Mouse (Mus musculus): Measurements from ENCODE around the gene Taar7a.

Taar7a gene

DNA sequence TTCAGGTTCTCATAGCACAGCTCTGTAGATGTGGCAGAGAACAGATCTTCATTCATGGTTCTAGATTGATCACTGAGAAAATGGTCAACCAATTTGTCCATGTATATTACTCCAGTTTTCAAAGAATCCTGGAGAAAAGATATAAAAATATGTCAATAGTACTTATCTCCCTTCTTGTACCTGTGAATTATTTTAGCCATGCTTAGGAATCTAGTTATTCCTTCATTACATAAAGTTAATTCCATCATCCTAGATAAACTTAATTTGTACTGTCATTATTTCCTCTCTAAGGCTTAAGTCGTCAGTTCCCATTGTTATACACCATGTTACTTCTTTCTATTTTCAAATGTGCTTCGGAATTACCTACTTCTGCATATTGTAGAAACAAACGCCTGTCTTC lies at the start of gene Taar7a:
Taar7a (minus strand) TSS at position 101 of the 400 bp plus-strand sequence.
- DNase-seq, result no peak

DNA sequence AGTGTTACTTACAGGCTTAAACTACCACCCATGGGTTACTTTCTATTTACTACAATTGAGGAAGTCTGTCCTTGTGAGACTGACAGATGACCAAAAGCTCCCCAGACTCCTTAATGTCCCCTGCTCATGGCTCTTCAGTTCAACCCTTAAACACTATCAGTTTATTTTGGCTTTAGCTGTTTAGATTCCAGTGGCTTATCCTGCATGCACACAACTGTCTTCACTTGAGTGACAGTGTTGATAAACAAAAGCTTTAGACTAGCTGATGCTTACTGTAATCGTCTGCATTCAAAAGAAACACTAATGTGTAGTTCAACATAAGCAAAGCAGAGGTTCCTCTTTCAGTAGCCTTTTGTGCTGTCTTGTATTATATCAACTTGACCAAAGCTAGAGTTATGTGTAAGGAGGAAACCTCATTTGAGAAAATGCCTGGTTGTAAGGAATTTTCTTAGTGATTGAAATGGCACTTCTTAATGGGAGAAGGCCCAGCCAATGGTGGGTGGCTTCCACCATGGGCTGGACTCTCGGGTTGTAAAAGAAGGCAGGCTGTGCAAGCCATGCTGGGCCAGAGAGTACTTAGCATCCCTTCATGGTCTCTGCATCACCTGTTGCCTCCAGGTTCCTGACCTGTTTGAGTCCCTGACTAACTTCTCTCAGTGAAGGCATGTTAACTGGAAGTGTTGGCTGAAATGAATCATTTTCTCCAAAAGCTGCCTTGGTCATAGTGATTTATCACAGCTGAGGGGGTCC lies 47.0 kb upstream of the Taar7a start:
- DNase-seq, result no peak

DNA sequence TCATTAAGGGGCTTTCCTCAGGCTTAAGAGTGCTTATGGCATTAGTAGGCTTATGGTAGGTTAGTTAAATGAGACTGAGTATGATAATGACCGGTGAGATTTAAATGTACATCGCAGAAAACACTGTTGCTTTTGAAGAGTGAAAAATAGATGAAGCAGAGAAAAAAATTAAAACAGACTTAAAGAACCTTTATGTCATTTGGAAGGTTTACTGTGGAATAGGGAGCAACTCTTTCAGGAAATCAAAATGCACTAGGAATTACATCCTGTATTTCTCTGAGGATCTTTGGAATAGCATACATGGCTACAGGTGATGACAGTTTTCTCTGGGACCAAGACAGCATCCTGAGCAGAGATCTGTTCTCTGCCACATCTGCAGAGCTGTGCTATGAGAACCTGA lies 44.0 kb upstream of the Taar7a start, which contains the start of gene Taar7e:
Taar7e (plus strand) TSS at position 301 of the 400 bp plus-strand sequence.
- no peak for DNase-seq

DNA sequence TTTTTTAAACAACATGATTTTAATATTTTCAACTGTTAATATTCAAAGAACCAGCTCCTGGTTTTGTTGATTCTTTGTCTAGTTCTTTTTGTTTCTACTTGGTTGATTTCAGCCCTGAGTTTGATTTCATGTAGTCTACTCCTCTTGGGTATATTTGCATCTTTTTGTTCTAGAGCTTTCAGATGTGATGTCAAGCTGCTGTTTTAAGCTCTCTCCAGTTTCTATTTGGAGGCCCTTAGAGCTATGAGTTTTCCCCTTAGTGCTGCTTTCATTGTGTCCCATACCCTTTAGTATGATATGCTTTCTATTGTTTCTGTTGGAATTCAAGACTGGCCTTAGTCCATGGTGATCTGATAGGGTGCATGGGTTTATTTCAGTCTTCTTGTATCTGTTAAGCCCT lies 38.1 kb upstream of the Taar7a start:
- no peak for DNase-seq

DNA sequence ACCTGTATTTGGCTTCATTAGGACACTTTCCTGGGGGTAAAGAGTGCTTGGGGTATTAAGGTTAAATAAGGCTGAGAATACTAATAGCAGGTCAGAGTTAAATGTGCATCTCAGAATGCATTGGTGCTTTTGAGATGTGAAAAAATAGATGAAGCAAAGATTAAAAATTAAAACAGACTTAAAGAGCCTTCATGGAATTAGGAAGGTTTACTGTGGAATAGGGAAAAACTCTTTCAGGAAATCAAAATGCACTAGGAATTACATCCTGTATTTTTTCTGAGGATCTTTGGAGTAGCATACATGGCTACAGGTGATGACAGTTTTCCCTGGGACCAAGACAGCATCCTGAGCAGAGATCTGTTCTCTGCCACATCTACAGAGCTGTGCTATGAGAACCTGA lies 33.6 kb upstream of the Taar7a start, which contains the start of gene Taar7d:
Taar7d (plus strand) TSS at position 301 of the 400 bp plus-strand sequence.
- DNase-seq, result no peak

DNA sequence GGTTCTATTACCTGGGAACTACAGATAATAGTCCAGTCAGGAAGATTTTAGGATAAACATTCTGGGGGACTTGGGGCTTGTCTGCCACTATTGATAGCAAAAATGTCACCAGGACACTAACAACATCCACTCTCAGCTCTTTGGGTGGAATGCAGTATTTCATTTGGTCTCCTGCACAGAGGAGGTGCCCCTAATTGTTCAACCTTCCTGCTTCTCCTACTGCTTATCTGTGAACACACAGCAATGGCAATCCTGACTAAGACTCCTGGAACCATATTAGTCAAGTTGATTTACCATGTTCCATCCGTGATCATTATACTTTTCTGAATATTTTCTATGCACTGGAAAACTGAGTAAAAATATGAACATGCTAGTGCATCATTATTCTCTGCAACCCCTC lies 14.9 kb upstream of the Taar7a start:
- no peak for DNase-seq

DNA sequence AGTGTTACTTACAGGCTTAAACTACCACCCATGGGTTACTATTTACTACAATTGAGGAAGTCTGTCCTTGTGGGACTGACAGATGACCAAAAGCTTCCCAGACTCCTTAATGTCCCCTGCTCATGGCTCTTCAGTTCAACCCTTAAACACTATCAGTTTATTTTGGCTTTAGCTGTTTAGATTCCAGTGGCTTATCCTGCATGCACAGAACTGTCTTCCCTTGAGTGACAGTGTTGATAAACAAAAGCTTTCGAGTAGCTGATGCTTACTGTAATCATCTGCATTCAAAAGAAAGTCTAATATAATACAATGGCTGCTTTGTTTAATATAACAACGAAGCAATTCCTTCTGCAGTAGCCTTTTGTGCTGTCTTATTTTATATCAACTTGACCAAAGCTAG lies 13.8 kb upstream of the Taar7a start:
- DNase-seq, result no peak

DNA sequence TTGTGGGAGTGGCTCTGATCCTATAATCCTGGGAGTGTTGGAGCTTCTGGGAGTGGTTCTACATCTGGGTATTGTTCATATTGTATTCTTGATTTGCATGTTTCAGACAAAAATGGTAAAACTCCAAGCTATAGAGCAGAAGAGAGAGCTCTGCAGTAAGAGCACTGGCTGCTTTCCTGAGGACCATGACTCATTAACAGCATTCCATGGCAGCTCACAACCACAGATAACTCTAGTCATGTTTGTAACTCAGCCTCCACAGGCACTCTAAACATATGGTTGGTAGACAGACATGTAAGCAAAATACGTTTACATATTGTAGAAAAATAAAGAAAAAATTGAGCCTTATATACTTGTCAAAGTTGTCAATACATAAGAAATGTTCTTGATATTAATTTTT lies 13.2 kb upstream of the Taar7a start:
- no peak for DNase-seq

DNA sequence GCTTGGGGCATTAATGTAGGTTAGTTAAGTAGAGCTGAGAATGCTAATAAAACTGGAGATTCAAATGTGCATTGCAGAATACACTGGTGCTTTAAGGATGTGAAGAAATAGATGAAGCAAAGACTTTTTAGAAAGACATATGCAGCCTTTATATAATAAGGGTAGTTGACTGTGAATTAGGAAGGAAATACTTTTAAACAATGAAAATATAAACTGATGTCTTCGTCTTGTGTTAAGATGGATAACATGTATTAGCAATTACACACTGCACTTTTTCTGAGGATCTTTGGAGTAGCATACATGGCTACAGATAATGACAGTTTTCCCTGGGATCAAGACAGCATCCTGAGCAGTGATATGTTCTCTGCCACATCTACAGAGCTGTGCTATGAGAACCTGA lies 6.4 kb upstream of the Taar7a start, which contains the start of gene Taar7b:
Taar7b (plus strand) TSS at position 301 of the 400 bp plus-strand sequence.
- DNase-seq, result no peak

DNA sequence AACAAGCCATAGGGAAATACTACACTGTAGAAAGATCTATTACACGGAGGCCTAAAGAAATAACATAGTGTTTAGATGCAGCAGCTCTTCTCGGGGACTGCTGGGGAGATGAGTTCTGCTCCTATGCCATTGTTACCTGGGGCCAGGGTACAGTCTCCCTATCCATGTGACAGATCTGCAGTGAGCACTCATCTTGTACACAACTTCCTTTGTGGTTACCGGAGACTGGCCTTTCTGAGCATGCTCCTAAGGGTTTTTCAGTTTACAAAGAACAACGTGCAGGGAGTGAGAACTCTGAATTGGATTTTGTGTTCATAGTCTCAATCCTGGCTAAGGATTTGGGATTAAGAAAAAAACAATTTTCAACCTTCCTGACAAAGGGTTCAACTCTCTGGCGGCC lies 6.9 kb downstream of the Taar7a start:
- DNase-seq, result no peak

DNA sequence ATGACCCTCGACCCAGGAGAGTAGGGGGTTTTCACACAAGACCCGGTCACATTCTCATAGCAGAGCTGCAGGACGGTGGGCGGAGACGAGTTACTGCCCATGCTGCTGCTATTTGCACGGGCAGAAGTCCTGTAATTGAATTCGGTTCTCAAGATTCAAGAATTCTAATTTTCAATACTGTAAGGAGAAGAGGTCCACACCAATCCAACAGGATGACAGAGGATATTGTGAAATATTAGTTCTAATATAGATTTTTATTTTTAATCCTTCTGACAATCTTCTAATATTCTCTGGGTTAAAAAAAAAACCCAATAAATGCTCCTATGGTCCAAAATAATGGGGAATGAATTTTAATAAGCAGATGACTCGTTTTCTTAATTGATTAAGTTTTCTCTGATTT lies 7.7 kb downstream of the Taar7a start, which contains the start of gene Taar6:
Taar6 (minus strand) TSS at position 101 of the 400 bp plus-strand sequence.
- DNase-seq, result no peak

DNA sequence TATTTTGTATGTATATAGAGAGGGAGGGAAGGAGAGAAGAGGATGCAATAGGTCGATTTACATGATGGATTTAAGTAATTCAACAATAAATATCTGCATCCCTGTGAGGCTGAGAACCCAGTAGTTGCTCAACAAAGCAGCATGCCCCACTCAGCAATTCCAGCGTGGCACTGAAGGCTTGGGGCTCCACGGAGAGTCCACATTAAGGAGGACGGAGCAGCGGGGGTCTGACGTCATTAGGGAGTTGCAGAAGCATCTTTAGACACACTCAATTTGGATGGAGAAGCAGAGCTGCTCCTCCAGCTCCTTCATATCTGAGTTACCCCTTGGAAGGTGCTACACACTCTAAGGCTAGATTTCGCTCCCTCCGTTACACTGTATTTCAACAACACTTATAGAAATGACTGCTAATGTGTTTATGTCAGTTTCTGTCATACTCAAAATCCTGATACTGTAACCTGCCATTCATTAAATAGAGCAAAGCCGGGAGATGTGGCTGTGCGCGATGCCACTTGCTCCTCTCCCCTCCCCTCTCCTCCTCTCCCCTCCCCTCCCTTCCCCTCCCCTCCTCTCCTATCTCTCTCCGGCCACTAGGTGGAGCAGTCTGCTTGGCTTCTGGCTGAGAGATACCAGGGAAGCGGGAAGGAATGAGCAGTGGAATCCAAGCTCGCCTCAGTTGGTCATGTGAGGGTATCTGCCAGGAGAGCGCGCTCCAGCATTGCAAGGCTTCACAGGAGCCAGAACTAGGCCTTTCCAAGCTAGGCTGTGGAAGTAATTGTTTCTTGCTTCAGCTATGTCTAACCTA lies 14.2 kb downstream of the Taar7a start:
- DNase-seq, result peak; percentile 67 to 79

DNA sequence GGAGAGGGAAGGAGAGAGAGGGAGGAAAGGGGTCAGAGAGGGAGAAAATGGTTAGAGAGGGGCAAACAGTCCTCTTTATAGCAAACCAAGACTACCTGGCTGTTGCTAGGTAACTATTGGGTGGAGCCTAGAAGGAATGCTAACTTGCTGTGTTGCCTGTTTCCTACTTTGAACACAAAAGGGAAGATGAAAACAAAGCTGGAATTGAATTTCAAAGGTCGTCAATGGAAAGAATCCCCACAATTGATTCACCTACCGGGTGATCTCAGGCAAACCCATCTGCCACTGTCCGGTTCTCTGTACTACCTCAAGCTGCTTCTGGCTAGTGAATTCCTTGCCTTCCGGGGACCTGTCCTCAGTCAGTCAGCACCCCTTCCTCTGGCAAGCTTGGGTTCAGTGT lies 15.3 kb downstream of the Taar7a start:
- no peak for DNase-seq

DNA sequence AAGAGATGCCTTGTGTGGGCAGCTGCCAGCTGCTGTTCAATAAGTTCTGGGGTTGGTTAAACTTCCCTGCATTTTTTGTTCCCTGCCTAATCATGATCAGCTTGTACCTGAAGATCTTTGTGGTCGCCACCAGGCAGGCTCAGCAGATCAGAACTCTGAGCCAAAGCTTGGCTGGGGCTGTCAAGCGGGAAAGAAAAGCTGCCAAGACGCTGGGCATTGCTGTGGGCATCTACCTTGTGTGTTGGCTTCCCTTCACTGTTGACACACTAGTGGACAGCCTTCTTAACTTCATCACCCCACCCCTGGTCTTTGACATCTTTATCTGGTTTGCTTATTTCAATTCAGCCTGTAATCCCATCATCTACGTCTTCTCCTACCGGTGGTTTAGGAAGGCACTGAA lies 22.0 kb downstream of the Taar7a start:
- DNase-seq, result no peak

DNA sequence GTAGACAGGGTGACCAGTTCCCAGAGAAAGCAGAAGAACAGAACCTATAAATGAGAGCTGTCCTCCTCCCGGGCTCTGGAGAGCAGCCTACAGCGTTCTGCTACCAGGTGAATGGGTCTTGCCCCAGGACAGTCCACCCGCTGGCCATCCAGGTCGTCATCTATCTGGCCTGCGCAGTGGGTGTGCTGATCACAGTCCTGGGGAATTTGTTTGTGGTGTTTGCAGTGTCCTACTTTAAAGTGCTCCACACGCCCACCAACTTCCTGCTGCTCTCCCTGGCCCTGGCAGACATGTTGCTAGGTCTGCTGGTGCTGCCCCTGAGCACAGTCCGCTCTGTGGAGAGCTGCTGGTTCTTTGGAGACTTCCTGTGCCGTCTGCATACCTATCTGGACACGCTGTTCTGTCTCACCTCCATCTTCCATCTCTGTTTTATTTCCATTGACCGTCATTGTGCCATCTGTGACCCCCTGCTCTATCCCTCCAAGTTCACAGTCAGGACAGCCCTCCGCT lies 22.6 kb downstream of the Taar7a start, which contains the start of gene Taar5:
Taar5 (plus strand) TSS at position 51 of the 510 bp plus-strand sequence.
- no peak for DNase-seq

DNA sequence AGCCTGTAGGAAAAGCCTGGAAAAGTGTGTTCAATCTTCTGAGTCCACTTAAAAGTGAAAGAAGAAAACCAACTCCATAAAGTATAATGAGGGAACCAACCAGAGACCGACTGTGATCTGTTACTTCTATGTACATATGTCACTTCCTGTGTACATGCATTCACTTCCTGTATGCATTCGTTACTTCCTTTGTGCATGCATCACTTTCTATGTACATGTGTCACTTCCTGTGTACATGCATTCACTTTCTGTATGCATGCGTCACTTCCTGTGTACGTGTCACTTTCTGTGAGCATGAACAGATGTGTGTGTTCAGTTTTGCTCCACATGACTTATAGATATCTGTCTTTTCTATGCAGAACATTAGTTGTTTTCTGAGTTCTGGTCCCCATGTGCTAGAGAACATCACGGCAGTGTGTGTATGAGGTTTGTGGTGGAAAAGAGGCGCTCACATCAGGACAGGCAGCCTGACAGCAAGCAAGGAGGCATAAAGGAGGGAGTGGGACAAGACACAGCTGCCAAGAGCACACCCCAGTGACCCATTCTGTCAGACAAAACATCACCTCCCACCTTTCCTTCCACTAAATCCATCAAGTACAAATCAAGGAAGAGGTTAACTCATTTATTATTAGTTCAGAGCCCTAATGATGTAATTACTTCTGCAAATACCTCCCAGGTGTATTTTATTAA lies 28.2 kb downstream of the Taar7a start:
- DNase-seq, result no peak

DNA sequence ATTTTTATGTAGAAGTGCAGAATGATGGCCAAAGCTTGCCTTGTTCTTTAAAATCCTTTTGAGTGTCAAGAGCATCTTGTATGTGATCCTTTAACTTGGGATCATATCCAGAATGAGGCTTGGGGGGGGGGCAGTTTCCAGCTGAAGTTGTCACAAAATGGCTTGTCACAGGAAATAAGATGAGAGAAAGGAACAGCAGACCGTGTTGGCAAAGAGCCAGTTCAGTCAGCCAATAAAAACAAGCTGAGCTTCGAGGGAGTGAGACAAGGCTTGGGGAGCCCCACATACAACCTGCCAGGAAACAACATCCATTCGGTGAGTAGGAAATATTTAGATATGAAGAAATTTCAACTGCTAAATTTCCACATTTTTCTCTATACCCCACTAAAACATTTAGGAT lies 29.8 kb downstream of the Taar7a start:
- no peak for DNase-seq

DNA sequence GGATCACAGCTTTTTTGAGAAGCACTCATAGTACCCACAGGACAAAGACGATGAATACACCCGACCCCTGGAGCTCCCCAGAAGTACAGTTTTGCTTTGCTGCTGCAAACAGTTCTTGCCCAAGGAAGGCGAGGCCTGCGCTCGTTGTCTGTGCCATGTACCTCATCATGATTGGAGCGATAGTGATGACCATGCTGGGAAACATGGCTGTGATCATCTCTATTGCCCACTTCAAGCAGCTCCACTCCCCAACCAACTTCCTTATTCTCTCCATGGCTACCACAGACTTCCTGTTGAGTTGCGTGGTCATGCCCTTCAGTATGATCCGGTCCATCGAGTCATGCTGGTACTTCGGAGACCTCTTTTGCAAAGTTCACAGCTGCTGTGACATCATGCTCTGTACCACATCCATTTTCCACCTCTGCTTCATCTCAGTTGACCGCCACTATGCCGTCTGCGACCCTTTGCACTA lies 32.8 kb downstream of the Taar7a start, which contains the start of gene Taar4:
Taar4 (plus strand) TSS at position 51 of the 472 bp plus-strand sequence.
- DNase-seq, result no peak

DNA sequence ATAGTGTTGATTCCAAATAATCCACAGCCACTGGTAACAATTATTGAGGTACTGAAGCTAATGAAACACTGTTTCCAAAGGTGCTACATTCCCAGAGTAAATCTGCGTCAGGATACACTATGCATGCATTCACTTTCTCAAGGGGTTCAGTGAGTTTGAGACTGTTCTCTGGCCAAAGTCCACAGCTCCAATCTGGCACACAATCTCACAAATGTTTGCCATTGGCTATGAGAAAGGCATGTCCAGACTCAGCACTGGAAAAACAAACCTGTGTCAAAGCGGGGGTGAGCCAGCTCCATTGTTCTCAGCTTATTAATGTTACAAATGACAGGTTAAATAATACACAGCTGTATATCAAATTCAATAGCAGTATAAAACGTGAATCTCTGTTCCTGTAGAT lies 34.2 kb downstream of the Taar7a start:
- no peak for DNase-seq

DNA sequence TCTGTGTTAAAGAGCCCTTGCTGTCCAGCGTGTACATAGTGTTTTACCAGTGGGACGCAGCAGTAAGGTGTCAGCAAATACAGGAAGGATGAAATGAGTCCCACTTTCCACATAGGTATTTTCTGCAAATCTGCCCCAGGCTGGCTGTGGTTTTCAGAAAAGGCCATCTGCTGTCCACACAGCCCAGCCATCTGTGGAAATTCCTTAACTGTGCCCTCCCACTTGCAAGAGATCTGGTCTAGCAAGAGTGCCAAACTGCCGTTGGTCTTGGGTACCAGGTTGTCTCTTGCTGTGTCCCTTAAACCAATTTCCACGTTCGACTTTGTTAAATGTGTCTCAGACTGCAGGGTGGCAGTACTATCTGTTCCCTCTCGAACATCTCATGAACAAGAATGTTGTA lies 41.6 kb downstream of the Taar7a start:
- DNase-seq, result no peak

DNA sequence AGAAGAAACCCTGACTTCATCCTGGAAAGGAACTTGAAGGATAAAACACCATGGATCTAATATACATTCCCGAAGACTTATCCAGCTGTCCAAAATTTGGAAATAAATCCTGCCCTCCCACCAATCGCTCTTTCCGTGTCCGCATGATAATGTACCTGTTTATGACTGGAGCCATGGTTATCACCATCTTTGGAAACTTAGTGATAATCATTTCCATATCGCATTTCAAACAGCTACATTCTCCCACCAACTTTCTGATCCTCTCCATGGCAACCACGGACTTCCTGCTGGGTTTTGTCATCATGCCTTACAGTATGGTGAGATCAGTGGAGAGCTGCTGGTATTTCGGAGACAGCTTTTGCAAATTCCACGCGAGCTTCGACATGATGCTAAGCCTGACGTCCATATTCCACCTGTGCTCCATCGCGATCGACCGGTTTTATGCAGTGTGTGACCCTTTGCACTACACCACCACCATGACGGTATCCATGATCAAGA lies 43.7 kb downstream of the Taar7a start, which contains the start of gene Taar3:
Taar3 (plus strand) TSS at position 51 of the 498 bp plus-strand sequence.
- DNase-seq, result no peak

DNA sequence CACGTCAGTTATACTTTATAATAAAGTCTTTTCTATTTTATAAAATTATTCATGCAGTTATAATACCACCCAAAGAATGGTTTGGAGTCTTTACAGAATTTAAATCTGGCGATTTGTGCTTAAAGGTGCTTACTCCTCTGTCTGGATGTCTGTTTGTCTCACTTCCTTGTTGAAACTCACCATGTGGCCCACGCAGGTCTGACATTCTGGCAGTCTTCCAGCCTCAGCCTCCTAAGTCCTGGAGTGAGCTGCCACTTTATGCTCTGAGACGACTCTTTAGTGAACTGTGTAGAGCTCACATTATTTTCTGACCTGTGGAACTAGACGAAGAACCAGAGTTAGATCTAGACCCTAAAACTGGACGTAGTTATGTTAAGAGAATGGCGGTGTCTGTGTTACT lies 45.3 kb downstream of the Taar7a start:
- DNase-seq, result no peak

Data from lung, postnatal 4 days (tissue).